Mouse (Mus musculus): Measurements from ENCODE around the gene Gstm5. TPM values are rescaled to one million over a fixed set of nuclear protein-coding genes. Genes with fewer than 3 reads are reported as not detected.

The Gstm5 gene
- polyA plus RNA-seq, 1 experiment: 20.7 TPM

GRCm38 (mm10) chr3:107868452-107868851 is 27.2 kb upstream of the Gstm5 start:
- Histone ChIP-seq H3ac (ENCODE audit: control insufficient read depth, insufficient read length, low read depth) (no peak overlapping the region), H3K27me3 (ENCODE audit: control insufficient read depth, insufficient read depth, insufficient read length) (no peaks in the 10 kb centered on the region), H3K79me2 (ENCODE audit: control insufficient read depth, insufficient read depth) (no peaks in the 10 kb centered on the region), H3K79me3 (ENCODE audit: low read depth) (no peaks in the 10 kb centered on the region), H3K36me3 (ENCODE audit: control insufficient read depth, insufficient read depth) (no peaks in the 10 kb centered on the region), H3K4me3 (ENCODE audit: insufficient read depth, poor library complexity, severe bottlenecking) (no peak overlapping the region)
- TF ChIP-seq MYOG (IDR thresholded peaks at IDR 0.05; ENCODE audit: control insufficient read depth, extremely low read depth, insufficient read length) (no peak), FOSL1 (IDR thresholded peaks at IDR 0.05; ENCODE audit: insufficient read depth, low read length, poor library complexity, severe bottlenecking) (no peak), CTCF (IDR thresholded peaks at IDR 0.05; ENCODE audit: control insufficient read depth, insufficient read depth, insufficient read length) (no peak)

GRCm38 (mm10) chr3:107869097-107869496 is 26.5 kb upstream of the Gstm5 start:
- Histone ChIP-seq H3K27me3 (ENCODE audit: control insufficient read depth, insufficient read depth, insufficient read length) (no peaks in the 10 kb centered on the region), H3K36me3 (ENCODE audit: control insufficient read depth, insufficient read depth) (no peaks in the 10 kb centered on the region), H3K79me3 (ENCODE audit: low read depth) (no peaks in the 10 kb centered on the region), H3K4me3 (ENCODE audit: insufficient read depth, poor library complexity, severe bottlenecking) (no peak overlapping the region), H3K79me2 (ENCODE audit: control insufficient read depth, insufficient read depth) (no peaks in the 10 kb centered on the region), H3ac (ENCODE audit: control insufficient read depth, insufficient read length, low read depth) (no peak overlapping the region)
- TF ChIP-seq USF1 (IDR thresholded peaks at IDR 0.05; ENCODE audit: low read depth): no peak
- TF ChIP-seq MYOD1 (IDR thresholded peaks at IDR 0.05; ENCODE audit: control insufficient read depth, insufficient read length, low read depth): no peak
- no peak for TF ChIP-seq MYOG (IDR thresholded peaks at IDR 0.05; ENCODE audit: control insufficient read depth, extremely low read depth, insufficient read length)
- no peak for TF ChIP-seq MAX (IDR thresholded peaks at IDR 0.05)
- no peak for TF ChIP-seq CTCF (IDR thresholded peaks at IDR 0.05; ENCODE audit: control insufficient read depth, insufficient read depth, insufficient read length)
- TF ChIP-seq FOSL1 (IDR thresholded peaks at IDR 0.05; ENCODE audit: insufficient read depth, low read length, poor library complexity, severe bottlenecking): no peak
- no peak for TF ChIP-seq CEBPB (IDR thresholded peaks at IDR 0.05; ENCODE audit: low read depth)

- no peaks in the 10 kb centered on the region for H3K79me2 ChIP-seq (ENCODE audit: control insufficient read depth, insufficient read depth)
- no peaks in the 10 kb centered on the region for H3K36me3 ChIP-seq (ENCODE audit: control insufficient read depth, insufficient read depth)
- TF ChIP-seq MAX (IDR thresholded peaks at IDR 0.05) (no peak), USF1 (IDR thresholded peaks at IDR 0.05; ENCODE audit: low read depth) (no peak), CTCF (IDR thresholded peaks at IDR 0.05; ENCODE audit: control insufficient read depth, insufficient read depth, insufficient read length) (no peak), CEBPB (IDR thresholded peaks at IDR 0.05; ENCODE audit: low read depth) (no peak), FOSL1 (IDR thresholded peaks at IDR 0.05; ENCODE audit: insufficient read depth, low read length, poor library complexity, severe bottlenecking) (no peak), MYOD1 (IDR thresholded peaks at IDR 0.05; ENCODE audit: control insufficient read depth, insufficient read length, low read depth) (no peak)
- H3K4me3 ChIP-seq (ENCODE audit: insufficient read depth, poor library complexity, severe bottlenecking): no peak overlapping the region
- no peaks in the 10 kb centered on the region for H3K79me3 ChIP-seq (ENCODE audit: low read depth)
- H3ac ChIP-seq (ENCODE audit: control insufficient read depth, insufficient read length, low read depth): no peak overlapping the region
- no peaks in the 10 kb centered on the region for H3K27me3 ChIP-seq (ENCODE audit: control insufficient read depth, insufficient read depth, insufficient read length)
These were observed 25.7 kb upstream of the Gstm5 start for GRCm38 (mm10) chr3:107869925-107870324.

GRCm38 (mm10) chr3:107873335-107874251 is 22.0 kb upstream of the Gstm5 start:
- Histone ChIP-seq H3ac (ENCODE audit: control insufficient read depth, insufficient read length, low read depth) (no peak overlapping the region), H3K27me3 (ENCODE audit: control insufficient read depth, insufficient read depth, insufficient read length) (no peaks in the 10 kb centered on the region), H3K4me3 (ENCODE audit: insufficient read depth, poor library complexity, severe bottlenecking) (no peak overlapping the region), H3K79me2 (ENCODE audit: control insufficient read depth, insufficient read depth) (no peaks in the 10 kb centered on the region), H3K36me3 (ENCODE audit: control insufficient read depth, insufficient read depth) (no peaks in the 10 kb centered on the region), H3K79me3 (ENCODE audit: low read depth) (no peaks in the 10 kb centered on the region)
- no peak for TF ChIP-seq MYOG (IDR thresholded peaks at IDR 0.05; ENCODE audit: control insufficient read depth, extremely low read depth, insufficient read length)
- TF ChIP-seq CEBPB (IDR thresholded peaks at IDR 0.05; ENCODE audit: low read depth): no peak
- no peak for TF ChIP-seq CTCF (IDR thresholded peaks at IDR 0.05; ENCODE audit: control insufficient read depth, insufficient read depth, insufficient read length)
- no peak for TF ChIP-seq MYOD1 (IDR thresholded peaks at IDR 0.05; ENCODE audit: control insufficient read depth, insufficient read length, low read depth)
- no peak for TF ChIP-seq USF1 (IDR thresholded peaks at IDR 0.05; ENCODE audit: low read depth)
- TF ChIP-seq MAX (IDR thresholded peaks at IDR 0.05): no peak
- TF ChIP-seq FOSL1 (IDR thresholded peaks at IDR 0.05; ENCODE audit: insufficient read depth, low read length, poor library complexity, severe bottlenecking): no peak

- H3K36me3 ChIP-seq (ENCODE audit: control insufficient read depth, insufficient read depth): no peaks in the 10 kb centered on the region
- no peak overlapping the region for H3ac ChIP-seq (ENCODE audit: control insufficient read depth, insufficient read length, low read depth)
- no peaks in the 10 kb centered on the region for H3K27me3 ChIP-seq (ENCODE audit: control insufficient read depth, insufficient read depth, insufficient read length)
- TF ChIP-seq MYOG (IDR thresholded peaks at IDR 0.05; ENCODE audit: control insufficient read depth, extremely low read depth, insufficient read length) (no peak), MYOD1 (IDR thresholded peaks at IDR 0.05; ENCODE audit: control insufficient read depth, insufficient read length, low read depth) (no peak), USF1 (IDR thresholded peaks at IDR 0.05; ENCODE audit: low read depth) (no peak), MAX (IDR thresholded peaks at IDR 0.05) (no peak), CTCF (IDR thresholded peaks at IDR 0.05; ENCODE audit: control insufficient read depth, insufficient read depth, insufficient read length) (no peak), CEBPB (IDR thresholded peaks at IDR 0.05; ENCODE audit: low read depth) (no peak), FOSL1 (IDR thresholded peaks at IDR 0.05; ENCODE audit: insufficient read depth, low read length, poor library complexity, severe bottlenecking) (no peak)
- no peak overlapping the region for H3K4me3 ChIP-seq (ENCODE audit: insufficient read depth, poor library complexity, severe bottlenecking)
- H3K79me3 ChIP-seq (ENCODE audit: low read depth): no peaks in the 10 kb centered on the region
- no peaks in the 10 kb centered on the region for H3K79me2 ChIP-seq (ENCODE audit: control insufficient read depth, insufficient read depth)
These were observed 20.4 kb upstream of the Gstm5 start for GRCm38 (mm10) chr3:107875231-107875630.
